Mouse (Mus musculus) embryonic facial prominence, embryonic 14.5 days (tissue): ENCODE results near the gene Brd3. TPM values are rescaled to one million over a fixed set of nuclear protein-coding genes. Genes with fewer than 3 reads are reported as not detected.
"Not testable (repeated sequence)": the region's sequence is repeated elsewhere in the genome, so short reads cannot be mapped to it uniquely, and the experiment has no call there.

Experiments used
- ATAC-seq: fragments of 200-750 bp; cut with Nextera tagmentation; 2 replicates; pipeline ENCODE4 v1.8.0; 2017; ENCODE audit warnings: low read depth, moderate number of reproducible peaks, moderate TSS enrichment
- DNase-seq: peaks from one replicate; pipeline ENCODE4 v3.0.0-alpha.2; 2015; ENCODE audit warnings: low spot score
- H3K27ac ChIP-seq: fragments of 300-500 bp; sonication (generic); replicated peaks from 2 replicates; pipeline ENCODE4 v1.5.1; 2014; ENCODE audit warnings: low read depth, mild to moderate bottlenecking, low read length, moderate library complexity
- H3K27me3 ChIP-seq: fragments of 300-500 bp; sonication (generic); replicated peaks from 2 replicates; pipeline ENCODE4 v1.6.1; 2014; ENCODE audit warnings: low read length; ENCODE audit not compliant: control insufficient read depth, insufficient read depth
- H3K36me3 ChIP-seq: fragments of 300-500 bp; sonication (generic); 2 replicates; pipeline ENCODE4 v1.6.1; 2014; ENCODE audit warnings: low read length, mixed read lengths; ENCODE audit not compliant: control insufficient read depth, insufficient read depth
- H3K4me1 ChIP-seq: fragments of 300-500 bp; sonication (generic); 2 replicates; pipeline ENCODE4 v1.6.1; 2014; ENCODE audit warnings: antibody characterized with exemption, low read length; ENCODE audit not compliant: control insufficient read depth, insufficient read depth
- H3K4me2 ChIP-seq: fragments of 300-500 bp; sonication (generic); 2 replicates; pipeline ENCODE4 v1.6.1; 2014; ENCODE audit warnings: low read depth, mild to moderate bottlenecking, low read length, moderate library complexity, mixed read lengths
- H3K4me3 ChIP-seq: fragments of 300-500 bp; sonication (generic); 2 replicates; pipeline ENCODE4 v1.5.1; 2014; ENCODE audit warnings: low read depth, mild to moderate bottlenecking, low read length
- H3K9ac ChIP-seq: fragments of 300-500 bp; sonication (generic); 2 replicates; pipeline ENCODE4 v1.6.1; 2014; ENCODE audit warnings: low read depth, mild to moderate bottlenecking, low read length, moderate library complexity, mixed read lengths
- H3K9me3 ChIP-seq: fragments of 300-500 bp; sonication (generic); 2 replicates; pipeline ENCODE4 v1.6.1; 2016; ENCODE audit warnings: low read length; ENCODE audit not compliant: control insufficient read depth
- WGBS: fragments of 180-500 bp; shearing (Covaris S2); extraction: QIAGEN DNeasy Blood & Tissue Kit; methylation state at CpG from one replicate; pipeline ENCODE4 v1.1.7; 2014; 5-methylcytosine and 5-hydroxymethylcytosine counted together
- polyA plus RNA-seq: library from polyadenylated mRNA; unstranded; fragments of >200 nt; fragmentation: Nextera tagmentation; extraction: Ambion mirVana; gene quantifications from 2 replicates; pipeline ENCODE4 v1.2.1, GENCODE M21; 2014

Gene Brd3
- polyA plus RNA-seq, 1 experiment from 2014 or later = 131 TPM

DNA sequence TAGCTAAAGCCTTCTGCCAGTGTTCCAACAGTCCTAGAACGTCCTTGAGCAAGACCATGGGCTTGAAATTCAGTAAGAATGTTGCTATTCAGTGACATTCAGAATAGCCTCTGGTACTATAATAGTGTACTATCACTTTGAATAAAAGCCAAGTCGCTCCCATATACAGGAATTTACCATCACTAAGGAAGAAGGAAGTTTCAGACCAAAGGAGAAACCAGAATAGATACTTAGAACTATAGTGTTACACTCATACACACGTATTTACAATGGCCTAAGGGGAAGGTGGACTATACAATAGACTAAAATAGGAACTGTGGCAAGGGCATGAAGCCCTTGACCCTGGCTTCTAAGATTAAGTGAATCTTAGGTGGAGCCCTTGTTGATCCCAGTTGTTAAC lies 38.1 kb upstream of the Brd3 start:
- not testable (repeated sequence) for H3K27me3 ChIP-seq, ATAC-seq, H3K9me3 ChIP-seq, H3K4me3 ChIP-seq, DNase-seq, H3K36me3 ChIP-seq, H3K4me1 ChIP-seq, H3K9ac ChIP-seq, H3K4me2 ChIP-seq, H3K27ac ChIP-seq
- 74% methylated on average over 3 of the region's 3 CpGs for WGBS

DNA sequence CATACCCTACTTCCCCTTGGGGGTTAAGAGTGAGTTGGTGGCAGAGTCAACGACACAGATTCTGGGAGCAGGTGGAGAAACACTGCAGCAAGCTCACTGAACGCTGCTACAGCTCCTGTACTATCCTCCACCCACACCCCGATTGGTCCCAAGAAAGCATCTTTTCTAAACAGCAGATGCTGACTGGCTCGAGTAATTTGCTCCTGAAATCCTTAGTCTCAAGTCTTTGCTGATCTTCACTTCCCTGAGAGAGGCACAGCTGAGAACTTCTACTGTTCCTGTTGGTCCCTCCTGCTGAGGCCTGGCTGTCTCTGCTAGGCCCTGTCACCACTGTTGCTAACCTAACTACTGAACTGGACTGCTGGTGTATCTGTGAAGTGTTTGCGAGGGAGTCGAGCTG lies 37.2 kb upstream of the Brd3 start:
- no peak overlapping the region for H3K9ac ChIP-seq
- no peak overlapping the region for H3K27ac ChIP-seq
- DNase-seq (no peak), ATAC-seq (no peak)
- no peaks in the 10 kb centered on the region for H3K27me3 ChIP-seq
- H3K36me3 ChIP-seq = no peaks in the 10 kb centered on the region
- 0 out of 2 replicates have a peak, but pooled peaks cover 6% of the 10 kb centered on the region for H3K9me3 ChIP-seq
- H3K4me2 ChIP-seq = no peak overlapping the region
- H3K4me3 ChIP-seq = no peak overlapping the region
- peaks cover 9% of the 10 kb centered on the region for H3K4me1 ChIP-seq
- WGBS = 91% methylated on average over 6 of the region's 6 CpGs

GRCm38 (mm10) chr2:27541225-27541624 lies 33.8 kb upstream of the Brd3 start:
- H3K4me1 ChIP-seq = peaks cover 13% of the 10 kb centered on the region
- WGBS = 93% methylated on average over 3 of the region's 3 CpGs
- DNase-seq = no peak
- H3K36me3 ChIP-seq = peaks cover 4% of the 10 kb centered on the region
- H3K27me3 ChIP-seq = no peaks in the 10 kb centered on the region
- H3K9me3 ChIP-seq = no peaks in the 10 kb centered on the region
- no peak for ATAC-seq
- H3K9ac ChIP-seq = peak overlapping the region; percentile 56
- H3K27ac ChIP-seq = peak overlapping the region; percentile 88
- H3K4me3 ChIP-seq = peak overlapping the region; percentile 41
- H3K4me2 ChIP-seq = peak overlapping the region; percentile 63

DNA sequence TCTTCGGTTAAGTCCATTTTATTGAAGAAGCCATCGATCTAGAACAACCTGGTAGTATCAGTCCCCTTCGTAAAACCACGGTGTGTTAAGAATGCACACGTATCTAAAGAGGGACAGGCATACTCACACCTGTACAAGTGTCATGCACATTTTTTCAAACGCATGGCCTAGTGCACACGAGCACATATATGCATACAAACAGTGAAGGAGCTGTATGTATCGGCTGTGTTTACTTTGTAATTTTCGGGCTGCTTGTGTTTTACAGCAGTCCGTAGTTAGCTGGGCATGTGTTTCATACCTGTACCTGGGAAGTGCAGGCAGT lies 33.0 kb upstream of the Brd3 start:
- 25% methylated on average over 10 of the region's 10 CpGs for WGBS
- Histone ChIP-seq H3K4me2 (peak overlapping the region; percentile 63), H3K27ac (peak overlapping the region; percentile 88), H3K27me3 (no peaks in the 10 kb centered on the region), H3K36me3 (peaks cover 11% of the 10 kb centered on the region), H3K4me1 (peaks cover 13% of the 10 kb centered on the region), H3K9ac (peak overlapping the region; percentile 56), H3K4me3 (peak overlapping the region; percentile 41), H3K9me3 (no peaks in the 10 kb centered on the region)
- DNase-seq = no peak
- ATAC-seq = peak; percentile 3; the same call in 1 of the 2 replicates

DNA sequence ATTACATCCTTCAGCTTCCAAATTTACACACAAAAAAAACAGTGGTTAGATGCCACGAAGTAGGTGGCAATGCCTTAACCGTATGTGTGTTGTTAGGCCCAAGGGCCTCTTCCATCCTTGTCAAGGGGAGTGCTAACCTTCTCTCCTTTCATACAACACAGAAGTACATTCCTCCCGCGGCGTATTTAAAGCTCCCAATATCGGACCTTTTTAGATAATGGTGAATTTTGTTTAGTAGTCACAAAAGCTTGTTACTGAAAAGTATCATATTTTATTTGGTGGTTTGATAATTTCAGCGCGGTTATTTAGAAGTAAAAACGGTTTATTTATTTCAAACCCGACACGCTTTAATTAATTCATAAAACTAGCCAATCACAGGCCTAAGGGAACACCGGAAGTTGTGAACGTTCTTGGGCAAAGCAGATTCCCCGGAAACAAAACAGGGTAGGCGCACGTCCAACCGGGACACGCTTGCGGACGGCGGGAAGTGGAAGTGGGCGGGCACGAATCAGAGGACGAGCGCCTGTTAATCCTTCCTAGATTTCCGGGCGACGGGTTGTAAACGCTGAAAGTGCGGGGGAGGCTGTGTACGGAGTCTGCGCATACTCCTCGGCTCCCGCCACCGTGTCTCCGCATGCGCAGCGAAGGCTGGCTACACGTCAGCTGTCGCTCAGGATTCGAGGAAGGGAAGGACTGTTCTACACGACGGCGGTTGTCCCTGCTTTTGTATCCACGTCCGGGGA lies 32.5 kb upstream of the Brd3 start:
- Histone ChIP-seq H3K9me3 (no peaks in the 10 kb centered on the region), H3K4me1 (peaks cover 13% of the 10 kb centered on the region), H3K4me3 (peak overlapping the region; percentile 41), H3K9ac (peak overlapping the region; percentile 56), H3K4me2 (peak overlapping the region; percentile 63), H3K27me3 (no peaks in the 10 kb centered on the region), H3K27ac (peak overlapping the region; percentile 88), H3K36me3 (peaks cover 17% of the 10 kb centered on the region)
- DNase-seq = peak; percentile 100
- WGBS = 0% methylated on average over 44 of the region's 46 CpGs
- peak; percentile 97 for ATAC-seq

GRCm38 (mm10) chr2:27539336-27539735 lies 31.9 kb upstream of the Brd3 start:
- 14% methylated on average over 5 of the region's 5 CpGs for WGBS
- Histone ChIP-seq H3K27ac (peak overlapping the region; percentile 13), H3K9ac (no peak overlapping the region), H3K4me2 (peak overlapping the region; percentile 63), H3K9me3 (no peaks in the 10 kb centered on the region), H3K4me1 (peaks cover 13% of the 10 kb centered on the region), H3K36me3 (peaks cover 23% of the 10 kb centered on the region), H3K4me3 (peak overlapping the region; percentile 41; the same call in 1 of the 2 replicates), H3K27me3 (no peaks in the 10 kb centered on the region)
- ATAC-seq (no peak), DNase-seq (peak; percentile 30)

DNA sequence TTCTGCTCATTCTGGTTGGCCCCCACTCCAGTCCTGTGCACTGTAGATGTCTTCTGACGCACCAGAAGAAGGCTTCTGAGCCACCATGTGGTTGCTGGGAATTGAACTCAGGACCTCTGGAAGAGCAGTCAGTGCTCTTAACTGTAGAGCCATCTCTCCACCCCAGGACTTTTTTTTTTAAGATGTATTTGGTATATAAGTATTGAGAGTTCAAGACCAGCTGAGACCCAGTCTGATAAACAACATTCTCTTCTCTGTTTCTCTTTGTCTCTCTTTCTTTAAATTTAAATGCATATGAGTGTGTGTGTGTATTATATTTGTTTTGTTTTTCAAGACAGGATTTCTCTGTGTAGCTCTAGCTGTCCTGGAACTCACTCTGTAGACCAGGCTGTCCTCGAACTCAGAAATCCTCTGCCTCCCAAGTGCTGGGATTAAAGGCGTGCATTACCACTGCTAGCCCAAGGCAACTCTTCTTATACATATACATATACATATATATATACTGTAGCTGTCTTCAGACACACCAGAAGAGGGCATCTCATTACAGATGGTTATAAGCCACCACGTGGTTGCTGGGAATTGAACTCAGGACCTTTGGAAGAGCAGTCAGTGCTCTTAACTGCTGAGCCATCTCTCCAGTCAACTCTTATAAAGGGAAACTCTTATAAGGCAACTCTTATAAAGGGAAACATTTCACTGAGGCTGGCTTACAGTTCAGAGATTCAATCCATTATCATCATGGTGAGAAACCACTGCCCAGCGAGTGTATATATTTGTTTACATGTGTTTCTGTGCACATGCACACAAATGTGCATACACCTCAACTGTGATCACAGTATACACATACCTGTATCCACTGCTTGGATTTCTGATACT lies 31.2 kb upstream of the Brd3 start:
- Histone ChIP-seq H3K4me1 (peaks cover 13% of the 10 kb centered on the region), H3K36me3 (peaks cover 29% of the 10 kb centered on the region), H3K4me2 (peak overlapping the region; percentile 63), H3K27ac (peak overlapping the region; percentile 13), H3K4me3 (peak overlapping the region; percentile 41; the same call in 1 of the 2 replicates)
- H3K27me3 ChIP-seq, H3K9ac ChIP-seq, ATAC-seq, H3K9me3 ChIP-seq, DNase-seq: not testable (repeated sequence)
- WGBS = 56% methylated on average over 5 of the region's 5 CpGs

DNA sequence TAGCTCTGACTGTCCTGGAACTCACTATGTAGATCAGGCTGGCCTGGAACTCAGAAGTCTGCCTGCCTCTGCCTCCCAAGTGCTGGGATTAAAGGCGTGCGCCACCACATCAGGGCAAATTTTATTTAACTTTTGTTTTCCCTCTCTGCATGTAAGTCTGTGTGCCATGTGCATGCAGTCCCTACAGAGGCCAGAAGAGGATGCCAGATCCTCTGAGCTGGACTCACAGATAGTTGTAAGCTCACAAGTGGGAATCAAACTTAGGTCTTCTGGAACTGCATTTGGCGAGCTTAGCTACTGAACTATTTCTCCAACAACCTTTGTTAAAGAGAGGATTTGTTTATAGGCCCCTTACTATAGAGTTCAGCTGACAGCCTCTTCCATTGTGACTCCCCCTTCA lies 10.8 kb upstream of the Brd3 start:
- Histone ChIP-seq H3K4me2 (no peak overlapping the region), H3K36me3 (peaks cover 46% of the 10 kb centered on the region), H3K27ac (no peak overlapping the region), H3K27me3 (no peaks in the 10 kb centered on the region), H3K9ac (no peak overlapping the region), H3K4me3 (no peak overlapping the region), H3K9me3 (no peaks in the 10 kb centered on the region), H3K4me1 (peaks cover 18% of the 10 kb centered on the region)
- DNase-seq (no peak), ATAC-seq (no peak)
- 93% methylated on average over 3 of the region's 3 CpGs for WGBS
